Mouse (Mus musculus) limb, embryonic 12.5 days (tissue): ENCODE results near the gene Cpne6. TPM values are rescaled to one million over a fixed set of nuclear protein-coding genes. Genes with fewer than 3 reads are reported as not detected.
A peak's percentile ranks its signal among the peaks of the same experiment; 100 is the strongest.

Experiments used
- ATAC-seq: fragments of 200-750 bp; cut with Nextera tagmentation; 2 replicates; pipeline ENCODE4 v1.8.0; 2017; ENCODE audit warnings: low read depth, moderate TSS enrichment; ENCODE audit not compliant: insufficient number of reproducible peaks, insufficient read depth, low FRiP score, low TSS enrichment
- H3K27ac ChIP-seq: fragments of 300-500 bp; sonication (generic); 2 replicates; pipeline ENCODE4 v1.5.1; 2016; ENCODE audit warnings: mild to moderate bottlenecking, moderate library complexity
- H3K27me3 ChIP-seq: fragments of 300-500 bp; sonication (generic); 2 replicates; pipeline ENCODE4 v1.6.1; 2016; ENCODE audit warnings: mild to moderate bottlenecking, moderate library complexity
- H3K36me3 ChIP-seq: fragments of 300-500 bp; sonication (generic); 2 replicates; pipeline ENCODE4 v1.6.1; 2016; ENCODE audit warnings: mild to moderate bottlenecking, moderate library complexity
- H3K4me1 ChIP-seq: fragments of 300-500 bp; sonication (generic); replicated peaks from 2 replicates; pipeline ENCODE4 v1.6.1; 2016
- H3K4me2 ChIP-seq: fragments of 300-500 bp; sonication (generic); 2 replicates; pipeline ENCODE4 v1.6.1; 2016; ENCODE audit warnings: mild to moderate bottlenecking, moderate library complexity
- H3K4me3 ChIP-seq: fragments of 300-500 bp; sonication (generic); replicated peaks from 2 replicates; pipeline ENCODE4 v1.5.1; 2016; ENCODE audit warnings: mild to moderate bottlenecking
- H3K9ac ChIP-seq: fragments of 300-500 bp; sonication (generic); replicated peaks from 2 replicates; pipeline ENCODE4 v1.6.1; 2016; ENCODE audit warnings: mild to moderate bottlenecking, moderate library complexity
- H3K9me3 ChIP-seq: fragments of 300-500 bp; sonication (generic); 2 replicates; pipeline ENCODE4 v1.6.1; 2016; ENCODE audit warnings: mild to moderate bottlenecking, moderate library complexity
- WGBS: fragments of 180-500 bp; shearing (Covaris S2); methylation state at CpG from one replicate; pipeline ENCODE4 v1.1.7; 2016; 5-methylcytosine and 5-hydroxymethylcytosine counted together
- polyA plus RNA-seq: library from polyadenylated mRNA; unstranded; fragments of >200 nt; fragmentation: Nextera tagmentation; extraction: Ambion mirVana; gene quantifications from 2 replicates; pipeline ENCODE4 v1.2.1, GENCODE M21; 2016

Cpne6 gene
- polyA plus RNA-seq, result 0.32 and 0.35 TPM in 2 replicates

GRCm38 (mm10) chr14:55510125-55510731 lies at the start of gene Cpne6:
Gene Cpne6, plus strand, starts transcription at chr14:55510445.
- Histone ChIP-seq H3K9ac (no peak within 1 kb of the TSS; the same call in 1 of the 2 replicates), H3K4me1 (peaks cover 9% of the 10 kb centered on the region; the same call in 1 of the 2 replicates), H3K27ac (no peak within 1 kb of the TSS), H3K27me3 (peaks cover 34% of the 10 kb centered on the region), H3K4me3 (no peak within 1 kb of the TSS), H3K36me3 (no peaks in the 10 kb centered on the region), H3K9me3 (no peaks in the 10 kb centered on the region), H3K4me2 (no peak within 1 kb of the TSS)
- ATAC-seq, result no peak
- 61% methylated on average over 22 of the region's 22 CpGs for WGBS

GRCm38 (mm10) chr14:55461757-55462156 lies 48.5 kb upstream of the Cpne6 start:
- Histone ChIP-seq H3K9ac (no peak overlapping the region), H3K27ac (no peak overlapping the region), H3K4me3 (no peak overlapping the region), H3K4me1 (no peaks in the 10 kb centered on the region), H3K36me3 (no peaks in the 10 kb centered on the region), H3K27me3 (no peaks in the 10 kb centered on the region; the same call in 1 of the 2 replicates), H3K9me3 (no peaks in the 10 kb centered on the region), H3K4me2 (no peak overlapping the region)
- no peak for ATAC-seq
- WGBS, result 41% methylated on average over 4 of the region's 4 CpGs

GRCm38 (mm10) chr14:55466481-55466880 lies 43.8 kb upstream of the Cpne6 start:
- 68% methylated on average over 4 of the region's 4 CpGs for WGBS
- Histone ChIP-seq H3K9me3 (no peaks in the 10 kb centered on the region), H3K4me1 (peaks cover 4% of the 10 kb centered on the region; the same call in 1 of the 2 replicates), H3K4me2 (no peak overlapping the region), H3K27ac (no peak overlapping the region), H3K27me3 (0 out of 2 replicates have a peak, but pooled peaks cover 8% of the 10 kb centered on the region), H3K4me3 (no peak overlapping the region), H3K9ac (no peak overlapping the region), H3K36me3 (no peaks in the 10 kb centered on the region)
- ATAC-seq, result no peak

GRCm38 (mm10) chr14:55467108-55467507 lies 43.1 kb upstream of the Cpne6 start:
- H3K36me3 ChIP-seq, result no peaks in the 10 kb centered on the region
- WGBS, result 78% methylated on average over 7 of the region's 7 CpGs

GRCm38 (mm10) chr14:55468301-55468741 lies 41.9 kb upstream of the Cpne6 start:
- Histone ChIP-seq H3K4me2 (no peak overlapping the region), H3K36me3 (no peaks in the 10 kb centered on the region), H3K27ac (no peak overlapping the region), H3K9ac (no peak overlapping the region), H3K4me3 (no peak overlapping the region), H3K4me1 (peaks cover 4% of the 10 kb centered on the region; the same call in 1 of the 2 replicates), H3K9me3 (no peaks in the 10 kb centered on the region), H3K27me3 (0 out of 2 replicates have a peak, but pooled peaks cover 8% of the 10 kb centered on the region)
- ATAC-seq, result no peak
- WGBS, result 78% methylated on average over 2 of the region's 2 CpGs

More at GRCm38 (mm10) chr14:55467108-55467507, 43.1 kb upstream of the Cpne6 start:
- Histone ChIP-seq H3K4me3 (no peak overlapping the region), H3K27me3 (0 out of 2 replicates have a peak, but pooled peaks cover 8% of the 10 kb centered on the region), H3K4me1 (peaks cover 4% of the 10 kb centered on the region; the same call in 1 of the 2 replicates), H3K27ac (no peak overlapping the region), H3K9me3 (no peaks in the 10 kb centered on the region), H3K4me2 (no peak overlapping the region), H3K9ac (no peak overlapping the region)
- no peak for ATAC-seq

GRCm38 (mm10) chr14:55469041-55469440 lies 41.2 kb upstream of the Cpne6 start:
- WGBS, result 84% methylated on average over 2 of the region's 2 CpGs
- no peaks in the 10 kb centered on the region for H3K9me3 ChIP-seq
- H3K27me3 ChIP-seq, result 0 out of 2 replicates have a peak, but pooled peaks cover 8% of the 10 kb centered on the region
- H3K4me3 ChIP-seq, result no peak overlapping the region
- ATAC-seq, result no peak
- no peak overlapping the region for H3K4me2 ChIP-seq
- H3K9ac ChIP-seq, result no peak overlapping the region
- H3K4me1 ChIP-seq, result peaks cover 4% of the 10 kb centered on the region; the same call in 1 of the 2 replicates
- H3K36me3 ChIP-seq, result no peaks in the 10 kb centered on the region
- no peak overlapping the region for H3K27ac ChIP-seq

GRCm38 (mm10) chr14:55469821-55470220 lies 40.4 kb upstream of the Cpne6 start:
- H3K4me3 ChIP-seq, result no peak overlapping the region
- no peak overlapping the region for H3K27ac ChIP-seq
- 82% methylated on average over 6 of the region's 6 CpGs for WGBS
- H3K4me1 ChIP-seq, result peaks cover 4% of the 10 kb centered on the region; the same call in 1 of the 2 replicates
- no peaks in the 10 kb centered on the region for H3K9me3 ChIP-seq
- H3K27me3 ChIP-seq, result 0 out of 2 replicates have a peak, but pooled peaks cover 8% of the 10 kb centered on the region
- no peaks in the 10 kb centered on the region for H3K36me3 ChIP-seq
- H3K9ac ChIP-seq, result no peak overlapping the region
- no peak for ATAC-seq
- H3K4me2 ChIP-seq, result no peak overlapping the region

GRCm38 (mm10) chr14:55470806-55471205 lies 39.4 kb upstream of the Cpne6 start:
- Histone ChIP-seq H3K9me3 (no peaks in the 10 kb centered on the region), H3K4me1 (peaks cover 4% of the 10 kb centered on the region; the same call in 1 of the 2 replicates), H3K4me2 (no peak overlapping the region), H3K9ac (no peak overlapping the region), H3K27ac (no peak overlapping the region), H3K36me3 (no peaks in the 10 kb centered on the region), H3K4me3 (no peak overlapping the region), H3K27me3 (0 out of 2 replicates have a peak, but pooled peaks cover 8% of the 10 kb centered on the region)
- WGBS, result 9% methylated on average over 10 of the region's 10 CpGs
- ATAC-seq, result no peak

GRCm38 (mm10) chr14:55475654-55476053 lies 34.6 kb upstream of the Cpne6 start:
- Histone ChIP-seq H3K9ac (no peak overlapping the region), H3K36me3 (no peaks in the 10 kb centered on the region), H3K4me1 (peaks cover 12% of the 10 kb centered on the region), H3K27me3 (no peaks in the 10 kb centered on the region), H3K27ac (no peak overlapping the region), H3K4me2 (no peak overlapping the region), H3K4me3 (no peak overlapping the region), H3K9me3 (no peaks in the 10 kb centered on the region)
- 67% methylated on average over 2 of the region's 2 CpGs for WGBS
- no peak for ATAC-seq

GRCm38 (mm10) chr14:55477421-55477820 lies 32.8 kb upstream of the Cpne6 start:
- no peaks in the 10 kb centered on the region for H3K36me3 ChIP-seq
- H3K4me3 ChIP-seq, result no peak overlapping the region
- WGBS, result 100% methylated on average over 1 of the region's 1 CpGs
- H3K4me2 ChIP-seq, result no peak overlapping the region
- H3K27me3 ChIP-seq, result no peaks in the 10 kb centered on the region
- no peaks in the 10 kb centered on the region for H3K9me3 ChIP-seq
- H3K9ac ChIP-seq, result no peak overlapping the region
- H3K27ac ChIP-seq, result no peak overlapping the region
- ATAC-seq, result no peak
- H3K4me1 ChIP-seq, result peaks cover 9% of the 10 kb centered on the region; the same call in 1 of the 2 replicates

- WGBS, result 91% methylated on average over 5 of the region's 5 CpGs
- Histone ChIP-seq H3K9ac (no peak overlapping the region), H3K9me3 (no peaks in the 10 kb centered on the region), H3K4me3 (peak overlapping the region; percentile 62; the same call in 1 of the 2 replicates), H3K27me3 (no peaks in the 10 kb centered on the region), H3K27ac (no peak overlapping the region), H3K36me3 (no peaks in the 10 kb centered on the region), H3K4me1 (peaks cover 9% of the 10 kb centered on the region; the same call in 1 of the 2 replicates), H3K4me2 (peak overlapping the region; percentile 59)
- ATAC-seq, result no peak
These were observed 32.4 kb upstream of the Cpne6 start for GRCm38 (mm10) chr14:55477829-55478228.
